Mouse (Mus musculus): ENCODE results near the gene 1700025G04Rik. TPM values are rescaled to one million over a fixed set of nuclear protein-coding genes. Genes with fewer than 3 reads are reported as not detected.

1700025G04Rik gene
- polyA plus RNA-seq, 1 experiment from 2014 or later, result 13.8 TPM

GRCm38 (mm10) chr1:152019196-152019595 lies 70.7 kb downstream of the 1700025G04Rik start:
- Histone ChIP-seq H3K27me3 (ENCODE audit: low read depth, poor library complexity, severe bottlenecking) (no peaks in the 10 kb centered on the region), H3K27ac (no peak overlapping the region), H3K4me3 (no peak overlapping the region), H3K9me3 (replicated peaks) (peaks cover 2% of the 10 kb centered on the region; the same call in 1 of the 2 replicates), H3K4me1 (peaks cover 6% of the 10 kb centered on the region), H3K36me3 (0 out of 2 replicates have a peak, but pooled peaks cover 3% of the 10 kb centered on the region)
- WGBS, result 5% methylated on average over 5 of the region's 5 CpGs
- DNase-seq (ENCODE audit: low spot score), result no peak

- Histone ChIP-seq H3K4me1 (peaks cover 6% of the 10 kb centered on the region), H3K27ac (no peak overlapping the region), H3K36me3 (0 out of 2 replicates have a peak, but pooled peaks cover 3% of the 10 kb centered on the region), H3K9me3 (replicated peaks) (peaks cover 2% of the 10 kb centered on the region; the same call in 1 of the 2 replicates), H3K27me3 (ENCODE audit: low read depth, poor library complexity, severe bottlenecking) (no peaks in the 10 kb centered on the region), H3K4me3 (no peak overlapping the region)
- 82% methylated on average over 3 of the region's 3 CpGs for WGBS
- DNase-seq (ENCODE audit: low spot score), result no peak
Measured at GRCm38 (mm10) chr1:152018322-152018721, 71.6 kb downstream of the 1700025G04Rik start.

GRCm38 (mm10) chr1:152016663-152017062 lies 73.3 kb downstream of the 1700025G04Rik start:
- H3K4me1 ChIP-seq, result peaks cover 6% of the 10 kb centered on the region
- H3K27me3 ChIP-seq (ENCODE audit: low read depth, poor library complexity, severe bottlenecking), result no peaks in the 10 kb centered on the region
- H3K27ac ChIP-seq, result no peak overlapping the region
- no peak overlapping the region for H3K4me3 ChIP-seq
- H3K9me3 ChIP-seq (replicated peaks), result no peaks in the 10 kb centered on the region
- H3K36me3 ChIP-seq, result no peaks in the 10 kb centered on the region
- 88% methylated on average over 3 of the region's 3 CpGs for WGBS
- DNase-seq (ENCODE audit: low spot score), result no peak

- H3K36me3 ChIP-seq, result no peaks in the 10 kb centered on the region
- H3K4me3 ChIP-seq, result no peak overlapping the region
- H3K9me3 ChIP-seq (replicated peaks), result no peaks in the 10 kb centered on the region
- H3K27ac ChIP-seq, result no peak overlapping the region
- DNase-seq (ENCODE audit: low spot score), result no peak
- H3K27me3 ChIP-seq (ENCODE audit: low read depth, poor library complexity, severe bottlenecking), result no peaks in the 10 kb centered on the region
- peaks cover 7% of the 10 kb centered on the region for H3K4me1 ChIP-seq
- 88% methylated on average over 7 of the region's 7 CpGs for WGBS
Measured at GRCm38 (mm10) chr1:152015555-152016125, 74.3 kb downstream of the 1700025G04Rik start.

- Histone ChIP-seq H3K4me1 (peaks cover 23% of the 10 kb centered on the region), H3K27me3 (ENCODE audit: low read depth, poor library complexity, severe bottlenecking) (no peaks in the 10 kb centered on the region), H3K9me3 (replicated peaks) (no peaks in the 10 kb centered on the region), H3K36me3 (no peaks in the 10 kb centered on the region), H3K27ac (no peak overlapping the region), H3K4me3 (no peak overlapping the region)
- 94% methylated on average over 5 of the region's 5 CpGs for WGBS
- DNase-seq (ENCODE audit: low spot score), result no peak
Measured at GRCm38 (mm10) chr1:152011741-152012140, 78.2 kb downstream of the 1700025G04Rik start.

GRCm38 (mm10) chr1:152010251-152010980 lies 79.5 kb downstream of the 1700025G04Rik start:
- H3K27ac ChIP-seq, result no peak overlapping the region
- H3K9me3 ChIP-seq (replicated peaks), result no peaks in the 10 kb centered on the region
- no peak for DNase-seq (ENCODE audit: low spot score)
- H3K4me3 ChIP-seq, result no peak overlapping the region
- WGBS, result 57% methylated on average over 13 of the region's 13 CpGs
- peaks cover 23% of the 10 kb centered on the region for H3K4me1 ChIP-seq
- H3K36me3 ChIP-seq, result no peaks in the 10 kb centered on the region
- H3K27me3 ChIP-seq (ENCODE audit: low read depth, poor library complexity, severe bottlenecking), result no peaks in the 10 kb centered on the region

- H3K27ac ChIP-seq, result no peak overlapping the region
- no peaks in the 10 kb centered on the region for H3K9me3 ChIP-seq (replicated peaks)
- H3K36me3 ChIP-seq, result no peaks in the 10 kb centered on the region
- H3K4me1 ChIP-seq, result peaks cover 23% of the 10 kb centered on the region
- DNase-seq (ENCODE audit: low spot score), result no peak
- 70% methylated on average over 8 of the region's 8 CpGs for WGBS
- H3K27me3 ChIP-seq (ENCODE audit: low read depth, poor library complexity, severe bottlenecking), result no peaks in the 10 kb centered on the region
- no peak overlapping the region for H3K4me3 ChIP-seq
Measured at GRCm38 (mm10) chr1:152008473-152008991, 81.4 kb downstream of the 1700025G04Rik start.

- 89% methylated on average over 6 of the region's 6 CpGs for WGBS
- Histone ChIP-seq H3K9me3 (replicated peaks) (no peaks in the 10 kb centered on the region), H3K36me3 (no peaks in the 10 kb centered on the region), H3K27ac (no peak overlapping the region), H3K27me3 (ENCODE audit: low read depth, poor library complexity, severe bottlenecking) (no peaks in the 10 kb centered on the region), H3K4me3 (no peak overlapping the region), H3K4me1 (peaks cover 23% of the 10 kb centered on the region)
- DNase-seq (ENCODE audit: low spot score), result no peak
Measured at GRCm38 (mm10) chr1:152006529-152006928, 83.4 kb downstream of the 1700025G04Rik start.

GRCm38 (mm10) chr1:152004509-152004908 lies 85.4 kb downstream of the 1700025G04Rik start:
- H3K9me3 ChIP-seq (replicated peaks), result no peaks in the 10 kb centered on the region
- no peak for DNase-seq (ENCODE audit: low spot score)
- WGBS, result 92% methylated on average over 6 of the region's 6 CpGs
- H3K27me3 ChIP-seq (ENCODE audit: low read depth, poor library complexity, severe bottlenecking), result no peaks in the 10 kb centered on the region
- no peak overlapping the region for H3K4me3 ChIP-seq
- H3K36me3 ChIP-seq, result no peaks in the 10 kb centered on the region
- H3K4me1 ChIP-seq, result peaks cover 13% of the 10 kb centered on the region
- H3K27ac ChIP-seq, result no peak overlapping the region

- H3K4me3 ChIP-seq, result no peak overlapping the region
- H3K4me1 ChIP-seq, result peaks cover 11% of the 10 kb centered on the region; the same call in 1 of the 2 replicates
- no peaks in the 10 kb centered on the region for H3K9me3 ChIP-seq (replicated peaks)
- WGBS, result 71% methylated on average over 5 of the region's 5 CpGs
- H3K27me3 ChIP-seq (ENCODE audit: low read depth, poor library complexity, severe bottlenecking), result no peaks in the 10 kb centered on the region
- DNase-seq (ENCODE audit: low spot score), result no peak
- H3K36me3 ChIP-seq, result no peaks in the 10 kb centered on the region
- no peak overlapping the region for H3K27ac ChIP-seq
Measured at GRCm38 (mm10) chr1:152000461-152000860, 89.5 kb downstream of the 1700025G04Rik start.

- H3K27ac ChIP-seq, result no peak overlapping the region
- no peak overlapping the region for H3K4me3 ChIP-seq
- peaks cover 11% of the 10 kb centered on the region; the same call in 1 of the 2 replicates for H3K4me1 ChIP-seq
- H3K27me3 ChIP-seq (ENCODE audit: low read depth, poor library complexity, severe bottlenecking), result no peaks in the 10 kb centered on the region
- 67% methylated on average over 7 of the region's 7 CpGs for WGBS
- DNase-seq (ENCODE audit: low spot score), result no peak
- no peaks in the 10 kb centered on the region for H3K9me3 ChIP-seq (replicated peaks)
- H3K36me3 ChIP-seq, result no peaks in the 10 kb centered on the region
Measured at GRCm38 (mm10) chr1:151999424-151999842, 90.5 kb downstream of the 1700025G04Rik start.

- Histone ChIP-seq H3K36me3 (no peaks in the 10 kb centered on the region), H3K4me1 (peaks cover 11% of the 10 kb centered on the region; the same call in 1 of the 2 replicates), H3K4me3 (no peak overlapping the region), H3K27me3 (ENCODE audit: low read depth, poor library complexity, severe bottlenecking) (no peaks in the 10 kb centered on the region), H3K27ac (no peak overlapping the region), H3K9me3 (replicated peaks) (no peaks in the 10 kb centered on the region)
- WGBS, result 83% methylated on average over 8 of the region's 8 CpGs
- DNase-seq (ENCODE audit: low spot score), result no peak
Measured at GRCm38 (mm10) chr1:151998721-151999206, 91.2 kb downstream of the 1700025G04Rik start.

- WGBS, result 90% methylated on average over 7 of the region's 7 CpGs
- H3K4me1 ChIP-seq, result peaks cover 11% of the 10 kb centered on the region; the same call in 1 of the 2 replicates
Measured at GRCm38 (mm10) chr1:151997591-151997990, 92.3 kb downstream of the 1700025G04Rik start.

More at GRCm38 (mm10) chr1:151997591-151997990, 92.3 kb downstream of the 1700025G04Rik start:
- H3K36me3 ChIP-seq, result no peaks in the 10 kb centered on the region
- H3K4me3 ChIP-seq, result no peak overlapping the region
- H3K9me3 ChIP-seq (replicated peaks), result no peaks in the 10 kb centered on the region
- DNase-seq (ENCODE audit: low spot score), result no peak
- H3K27me3 ChIP-seq (ENCODE audit: low read depth, poor library complexity, severe bottlenecking), result no peaks in the 10 kb centered on the region
- H3K27ac ChIP-seq, result no peak overlapping the region
